Mouse (Mus musculus): ENCODE measurements around the gene Pgk1. TPM values are rescaled to one million over a fixed set of nuclear protein-coding genes. Genes with fewer than 3 reads are reported as not detected.

Gene Pgk1
- polyA plus RNA-seq, 1 experiment, result 67.9 TPM

- Histone ChIP-seq H3K27ac (ENCODE audit: insufficient read depth, low read depth, low read length) (peak overlapping the region; percentile 62), H3K36me3 (ENCODE audit: control insufficient read depth, insufficient read depth, low read length) (no peaks in the 10 kb centered on the region), H3K4me1 (ENCODE audit: control insufficient read depth, insufficient read depth, insufficient read length, low read length) (no peaks in the 10 kb centered on the region), H3K27me3 (ENCODE audit: control insufficient read depth, insufficient read depth, low read length) (no peaks in the 10 kb centered on the region), H3K4me3 (ENCODE audit: low read depth, low read length) (peak overlapping the region; percentile 99)
- TF ChIP-seq POLR2A (IDR thresholded peaks at IDR 0.05; ENCODE audit: low read depth, low read length) (peak; percentile 16; the same call in 1 of the 2 replicates), CTCF (IDR thresholded peaks at IDR 0.05; ENCODE audit: extremely low read depth, insufficient read length, insufficient replicate concordance, low read depth, low read length) (no peak)
- WGBS, result 18% methylated on average over 60 of the region's 60 CpGs
Observed at GRCm38 (mm10) chrX:106219171-106220032, 32.5 kb downstream of the Pgk1 start.

GRCm38 (mm10) chrX:106221058-106221457 lies 34.2 kb downstream of the Pgk1 start, which contains the start of gene Taf9b:
Gene Taf9b, minus strand, starts transcription at chrX:106221158.
- Histone ChIP-seq H3K27ac (ENCODE audit: insufficient read depth, low read depth, low read length) (no peak within 1 kb of the TSS), H3K4me3 (ENCODE audit: low read depth, low read length) (peak within 1 kb of the TSS; percentile 99; the same call in 1 of the 2 replicates), H3K4me1 (ENCODE audit: control insufficient read depth, insufficient read depth, insufficient read length, low read length) (no peaks in the 10 kb centered on the region), H3K36me3 (ENCODE audit: control insufficient read depth, insufficient read depth, low read length) (no peaks in the 10 kb centered on the region), H3K27me3 (ENCODE audit: control insufficient read depth, insufficient read depth, low read length) (no peaks in the 10 kb centered on the region)
- 93% methylated on average over 24 of the region's 25 CpGs for WGBS
- TF ChIP-seq CTCF (IDR thresholded peaks at IDR 0.05; ENCODE audit: extremely low read depth, insufficient read length, insufficient replicate concordance, low read depth, low read length) (no peak), POLR2A (IDR thresholded peaks at IDR 0.05; ENCODE audit: low read depth, low read length) (no peak)

Other genes with a start within 250 kb of the Pgk1 start
- gene Magt1, start 175.2 kb upstream of the Pgk1 start, polyA plus RNA-seq (2012; rRNA removed), result 1.6 and 2.5 TPM in 2 replicates
- 299 and 339 TPM in 2 replicates for gene Cox7b, start 171.4 kb upstream of the Pgk1 start, polyA plus RNA-seq (2012; rRNA removed)
- 0.67 and 1.0 TPM in 2 replicates for gene Atp7a, start 159.8 kb upstream of the Pgk1 start, polyA plus RNA-seq (2012; rRNA removed)
- gene Tlr13, start 43.9 kb upstream of the Pgk1 start, polyA plus RNA-seq (2012; rRNA removed), result 0.11 and 0.30 TPM in 2 replicates
- gene Taf9b, start 34.1 kb downstream of the Pgk1 start, polyA plus RNA-seq (2012; rRNA removed), result 0.23 and 0.62 TPM in 2 replicates
- gene Fnd3c2, start 68.3 kb downstream of the Pgk1 start, polyA plus RNA-seq (2012; rRNA removed), result not detected in 2 replicates